Mouse (Mus musculus) gastrocnemius, adult 8-10 months (tissue): ENCODE results near the gene Ddx55. TPM values are rescaled to one million over a fixed set of nuclear protein-coding genes. Genes with fewer than 3 reads are reported as not detected.
A peak's percentile ranks its signal among the peaks of the same experiment; 100 is the strongest.
"Not testable (repeated sequence)": the region's sequence is repeated elsewhere in the genome, so short reads cannot be mapped to it uniquely, and the experiment has no call there.

Experiments
- DNase-seq, 2 experiments: peaks; one replicate each; pipeline ENCODE4 v3.0.0; 2022; ENCODE audit warnings: low spot score in 2 of 2
- total RNA-seq, 4 experiments: library from RNA; stranded (reverse); gene quantifications; 2 replicates each; pipeline ENCODE4 v1.2.4; 2022

Gene Ddx55
- total RNA-seq, 4 experiments from 2014 or later: 3.8 to 8.0 (median 4.9) TPM

- DNase-seq: peak in 1 of 2 experiments; percentile 35
Observed at GRCm38 (mm10) chr5:124538813-124539792, 13.6 kb upstream of the Ddx55 start.

GRCm38 (mm10) chr5:124539905-124540304, 12.8 kb upstream of the Ddx55 start:
- no peak for DNase-seq

- peak; percentile 91 to 96 for DNase-seq
Observed at GRCm38 (mm10) chr5:124540383-124540786, 12.3 kb upstream of the Ddx55 start, which contains the start of gene Tmed2. Gene Tmed2, plus strand, starts transcription at chr5:124540695.

- peak; percentile 52 to 59 for DNase-seq
Observed at GRCm38 (mm10) chr5:124540905-124541601, 11.6 kb upstream of the Ddx55 start.

DNA sequence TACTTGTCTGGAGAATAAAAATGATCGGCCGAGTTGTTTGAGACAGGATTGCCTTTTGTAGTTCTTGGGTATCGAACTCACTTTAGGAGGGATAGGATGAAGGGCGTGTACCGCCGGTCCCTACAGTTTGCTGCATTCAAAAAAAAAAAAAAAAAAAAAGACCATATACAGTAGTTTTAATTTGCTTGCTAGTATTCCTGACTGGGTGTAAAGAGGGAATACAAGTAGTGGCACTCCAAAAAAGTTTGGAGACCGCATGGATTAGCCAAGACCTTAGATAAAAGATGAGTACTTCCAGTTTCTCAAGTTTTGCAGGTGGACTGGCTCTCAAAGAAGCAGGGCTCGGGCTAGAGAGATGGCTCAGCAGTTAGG, 11.1 kb upstream of the Ddx55 start:
- no peak for DNase-seq

- DNase-seq: not testable (repeated sequence)
Observed at GRCm38 (mm10) chr5:124550737-124551136, 1.9 kb upstream of the Ddx55 start.

DNA sequence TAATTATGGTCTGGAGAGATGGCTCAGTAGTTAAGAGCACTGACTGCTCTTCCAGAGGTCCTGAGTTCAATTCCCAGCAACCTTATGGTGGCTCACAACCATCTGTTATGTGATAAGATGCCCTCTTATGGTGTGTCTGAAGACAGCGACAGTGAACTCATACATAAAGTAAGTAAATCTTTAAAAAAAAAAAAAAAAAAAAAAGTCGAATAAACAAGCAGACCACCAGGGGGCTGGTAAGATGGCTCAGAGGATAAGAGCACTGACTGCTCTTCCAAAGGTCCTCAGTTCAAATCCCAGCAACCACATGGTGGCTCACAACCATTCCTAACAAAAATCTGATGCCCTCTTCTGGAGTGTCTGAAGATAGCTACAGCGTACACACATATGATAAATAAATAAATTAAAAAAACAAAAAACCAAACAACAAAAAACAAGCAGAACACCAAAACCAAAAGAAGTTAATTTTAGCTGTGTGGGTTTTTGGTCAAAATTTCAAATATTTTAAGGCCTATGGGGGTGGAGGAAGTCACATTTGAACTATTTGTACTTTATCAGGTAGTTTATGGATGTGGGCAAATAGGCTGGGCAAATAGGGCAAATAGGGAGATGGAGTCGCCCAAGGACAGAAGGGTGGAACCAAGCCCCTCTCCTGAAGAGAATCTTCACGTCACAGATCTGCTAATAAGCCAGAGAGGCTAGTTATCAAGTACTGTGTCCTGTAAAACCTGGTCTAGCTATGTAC, 1.1 kb upstream of the Ddx55 start:
- DNase-seq: not testable (repeated sequence)

DNA sequence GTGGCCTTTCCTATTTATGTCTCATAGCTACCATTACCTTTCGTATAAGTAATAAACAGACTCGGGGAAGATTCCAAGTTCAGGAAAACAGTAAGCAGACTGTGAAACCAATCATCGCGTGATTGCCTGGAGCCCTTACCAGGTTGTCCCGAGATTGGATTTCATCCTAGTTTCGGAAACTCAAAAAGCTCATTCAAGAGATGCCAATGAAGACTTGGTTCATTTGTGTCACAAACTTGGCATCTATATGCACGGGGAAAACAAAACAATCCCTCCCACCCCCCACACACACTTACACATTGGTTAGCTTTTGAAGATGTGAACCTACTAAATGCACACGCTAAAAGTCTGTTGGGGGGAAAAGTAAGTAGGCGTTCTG, 581 bp upstream of the Ddx55 start:
- no peak for DNase-seq

DNA sequence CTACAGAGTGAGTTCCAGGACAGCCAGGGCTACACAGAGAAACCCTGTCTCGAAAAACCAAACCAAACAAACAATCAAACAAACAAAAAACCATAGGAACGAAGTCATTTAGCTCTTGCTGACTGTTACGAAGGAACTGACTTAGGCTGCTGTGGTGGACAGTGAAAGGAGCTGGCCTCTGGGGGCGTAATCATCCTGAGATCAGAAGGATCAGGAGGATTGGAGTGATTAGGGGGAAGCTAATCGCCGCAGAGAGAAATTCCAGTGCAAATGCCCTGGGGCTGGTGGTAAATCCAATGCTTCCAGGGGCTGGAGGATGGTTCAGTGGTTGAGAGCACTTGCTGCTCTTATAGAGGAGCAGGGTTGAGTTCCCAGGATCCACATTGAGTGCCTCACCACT, 943 bp downstream of the Ddx55 start:
- DNase-seq: no peak

GRCm38 (mm10) chr5:124555145-124555544, 2.5 kb downstream of the Ddx55 start:
- no peak for DNase-seq

GRCm38 (mm10) chr5:124571068-124571467, 18.4 kb downstream of the Ddx55 start:
- no peak for DNase-seq

GRCm38 (mm10) chr5:124575467-124575866, 22.8 kb downstream of the Ddx55 start:
- DNase-seq: no peak

GRCm38 (mm10) chr5:124578633-124579317, 26.1 kb downstream of the Ddx55 start, which contains the start of the genes Eif2b1 and Gtf2h3:
Gene Eif2b1, minus strand, starts transcription at chr5:124579131.
Gene Gtf2h3, plus strand, starts transcription at chr5:124579140.
- DNase-seq: peak; percentile 73 to 80

DNA sequence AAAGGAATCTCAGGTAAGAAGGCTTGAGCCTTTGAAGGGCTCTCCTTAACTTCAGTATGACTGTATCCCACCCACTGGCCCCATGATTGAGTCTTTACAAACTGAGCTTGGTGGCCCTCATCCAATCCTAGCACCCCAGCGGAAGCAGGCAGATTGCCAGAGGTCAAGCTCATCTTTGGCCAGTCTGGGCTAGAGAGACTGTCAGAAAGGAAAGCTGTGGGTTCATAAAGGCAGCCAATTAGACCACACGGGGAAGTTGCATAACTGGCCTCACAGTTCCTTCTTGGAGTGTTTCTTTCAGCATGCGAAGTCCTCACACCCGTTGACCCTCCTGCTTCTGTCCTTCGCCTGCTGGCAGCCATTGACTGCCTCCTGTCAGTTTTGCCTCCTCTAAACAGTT, 29.9 kb downstream of the Ddx55 start:
- DNase-seq: no peak

GRCm38 (mm10) chr5:124592768-124593167, 40.1 kb downstream of the Ddx55 start:
- DNase-seq: no peak

GRCm38 (mm10) chr5:124598224-124599174, 45.8 kb downstream of the Ddx55 start:
- DNase-seq: peak; percentile 89 to 92

- not testable (repeated sequence) for DNase-seq
Observed at GRCm38 (mm10) chr5:124599726-124600125, 47.1 kb downstream of the Ddx55 start.

GRCm38 (mm10) chr5:124602349-124602748, 49.7 kb downstream of the Ddx55 start:
- DNase-seq: no peak

- no peak for DNase-seq
Observed at GRCm38 (mm10) chr5:124604296-124604695, 51.6 kb downstream of the Ddx55 start.
